Mouse (Mus musculus) C2C12 (cell line): ENCODE measurements around the gene Ppp2r3a.

Experiments
- CEBPB ChIP-seq: IDR thresholded peaks from one replicate; pipeline ENCODE4 v1.6.1; 2011; ENCODE audit warnings: low read depth, mild to moderate bottlenecking, control low read depth, moderate library complexity
- CTCF ChIP-seq: IDR thresholded peaks from one replicate; pipeline ENCODE4 v1.5.1; 2011; ENCODE audit not compliant: control insufficient read depth, insufficient read depth, insufficient read length
- MAX ChIP-seq: IDR thresholded peaks from one replicate; pipeline ENCODE4 v1.6.1; 2011; ENCODE audit warnings: mild to moderate bottlenecking, control low read depth

DNA sequence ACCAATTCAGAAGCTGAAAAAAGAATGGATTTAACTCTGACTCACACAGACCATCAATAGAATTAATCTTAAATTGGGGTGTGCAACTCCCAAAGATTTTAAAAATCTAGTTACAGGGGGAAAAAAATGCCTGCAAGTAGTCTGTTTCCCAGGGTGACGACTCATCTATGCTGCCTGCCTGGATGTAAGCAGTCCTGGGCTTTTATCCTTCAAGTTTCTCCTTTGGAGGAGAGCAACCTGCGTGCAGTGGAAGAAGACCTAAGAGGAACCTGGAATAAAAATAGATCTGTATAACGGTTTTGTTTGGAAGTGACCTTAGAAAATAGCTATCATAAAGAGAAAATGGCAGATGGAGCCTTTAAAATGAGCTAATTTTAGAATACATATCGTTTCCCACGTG is 179.1 kb downstream of the Ppp2r3a start:
- no peak for TF ChIP-seq CTCF
- TF ChIP-seq MAX, result no peak
- TF ChIP-seq CEBPB, result no peak
